Mouse (Mus musculus): ENCODE data around the gene 2410002F23Rik. TPM values are rescaled to one million over a fixed set of nuclear protein-coding genes. Genes with fewer than 3 reads are reported as not detected.
A peak's percentile ranks its signal among the peaks of the same experiment; 100 is the strongest.

Gene 2410002F23Rik
- polyA plus RNA-seq, 1 experiment from 2014 or later: 219 TPM

- Histone ChIP-seq H3K4me2 (replicated peaks) (no peak overlapping the region), H3K27ac (replicated peaks) (no peak overlapping the region), H3K9me3 (no peaks in the 10 kb centered on the region), H3K9ac (replicated peaks) (no peak overlapping the region), H3K4me1 (peaks cover 3% of the 10 kb centered on the region; the same call in 1 of the 2 replicates), H3K4me3 (no peak overlapping the region), H3K36me3 (no peaks in the 10 kb centered on the region), H3K27me3 (no peaks in the 10 kb centered on the region; the same call in 1 of the 2 replicates)
- no peak for ATAC-seq (replicated peaks)
- WGBS: 87% methylated on average over 11 of the region's 11 CpGs
Observed at GRCm38 (mm10) chr7:44268117-44268516, 21.6 kb downstream of the 2410002F23Rik start.

- 90% methylated on average over 2 of the region's 2 CpGs for WGBS
- no peak overlapping the region for H3K9ac ChIP-seq (replicated peaks)
- no peak overlapping the region for H3K4me3 ChIP-seq
- H3K27ac ChIP-seq (replicated peaks): no peak overlapping the region
- no peak overlapping the region for H3K4me2 ChIP-seq (replicated peaks)
- H3K36me3 ChIP-seq: no peaks in the 10 kb centered on the region
- no peak for ATAC-seq (replicated peaks)
- peaks cover under 1% of the 10 kb centered on the region; the same call in 1 of the 2 replicates for H3K27me3 ChIP-seq
- H3K9me3 ChIP-seq: no peaks in the 10 kb centered on the region
- no peaks in the 10 kb centered on the region for H3K4me1 ChIP-seq
Observed at GRCm38 (mm10) chr7:44269397-44269796, 22.9 kb downstream of the 2410002F23Rik start.

- 76% methylated on average over 2 of the region's 2 CpGs for WGBS
Observed at GRCm38 (mm10) chr7:44271309-44271708, 24.8 kb downstream of the 2410002F23Rik start.

GRCm38 (mm10) chr7:44272546-44272945 lies 26.0 kb downstream of the 2410002F23Rik start:
- Histone ChIP-seq H3K4me1 (no peaks in the 10 kb centered on the region), H3K4me3 (no peak overlapping the region), H3K27me3 (peaks cover 3% of the 10 kb centered on the region; the same call in 1 of the 2 replicates), H3K9ac (replicated peaks) (no peak overlapping the region), H3K27ac (replicated peaks) (no peak overlapping the region), H3K4me2 (replicated peaks) (no peak overlapping the region), H3K36me3 (no peaks in the 10 kb centered on the region), H3K9me3 (no peaks in the 10 kb centered on the region)
- WGBS: 89% methylated on average over 6 of the region's 7 CpGs
- no peak for ATAC-seq (replicated peaks)

More at GRCm38 (mm10) chr7:44271309-44271708, 24.8 kb downstream of the 2410002F23Rik start:
- Histone ChIP-seq H3K4me2 (replicated peaks) (no peak overlapping the region), H3K9me3 (no peaks in the 10 kb centered on the region), H3K27ac (replicated peaks) (no peak overlapping the region), H3K27me3 (peaks cover 3% of the 10 kb centered on the region; the same call in 1 of the 2 replicates), H3K36me3 (no peaks in the 10 kb centered on the region), H3K4me1 (no peaks in the 10 kb centered on the region), H3K4me3 (no peak overlapping the region), H3K9ac (replicated peaks) (no peak overlapping the region)
- no peak for ATAC-seq (replicated peaks)

GRCm38 (mm10) chr7:44273446-44273845 lies 26.9 kb downstream of the 2410002F23Rik start:
- H3K4me1 ChIP-seq: no peaks in the 10 kb centered on the region
- H3K9ac ChIP-seq (replicated peaks): no peak overlapping the region
- no peak overlapping the region for H3K4me2 ChIP-seq (replicated peaks)
- no peaks in the 10 kb centered on the region for H3K9me3 ChIP-seq
- H3K27me3 ChIP-seq: peaks cover 3% of the 10 kb centered on the region; the same call in 1 of the 2 replicates
- H3K27ac ChIP-seq (replicated peaks): no peak overlapping the region
- no peaks in the 10 kb centered on the region for H3K36me3 ChIP-seq
- WGBS: 65% methylated on average over 7 of the region's 7 CpGs
- H3K4me3 ChIP-seq: no peak overlapping the region
- ATAC-seq (replicated peaks): no peak

- Histone ChIP-seq H3K27ac (replicated peaks) (no peak overlapping the region), H3K9ac (replicated peaks) (no peak overlapping the region), H3K9me3 (no peaks in the 10 kb centered on the region), H3K4me2 (replicated peaks) (no peak overlapping the region), H3K4me1 (no peaks in the 10 kb centered on the region), H3K4me3 (no peak overlapping the region), H3K36me3 (no peaks in the 10 kb centered on the region), H3K27me3 (peaks cover 3% of the 10 kb centered on the region; the same call in 1 of the 2 replicates)
- ATAC-seq (replicated peaks): no peak
- 41% methylated on average over 11 of the region's 11 CpGs for whole genome bisulfite sequencing
Observed at GRCm38 (mm10) chr7:44274096-44274495, 27.6 kb downstream of the 2410002F23Rik start.

GRCm38 (mm10) chr7:44275546-44275945 lies 29.0 kb downstream of the 2410002F23Rik start:
- no peak overlapping the region for H3K4me3 ChIP-seq
- H3K9ac ChIP-seq (replicated peaks): no peak overlapping the region
- H3K36me3 ChIP-seq: no peaks in the 10 kb centered on the region
- H3K27me3 ChIP-seq: peaks cover 3% of the 10 kb centered on the region; the same call in 1 of the 2 replicates
- H3K9me3 ChIP-seq: no peaks in the 10 kb centered on the region
- WGBS: 78% methylated on average over 3 of the region's 3 CpGs
- no peak overlapping the region for H3K27ac ChIP-seq (replicated peaks)
- no peaks in the 10 kb centered on the region for H3K4me1 ChIP-seq
- ATAC-seq (replicated peaks): no peak
- no peak overlapping the region for H3K4me2 ChIP-seq (replicated peaks)

- Histone ChIP-seq H3K36me3 (no peaks in the 10 kb centered on the region), H3K9ac (replicated peaks) (no peak overlapping the region), H3K9me3 (no peaks in the 10 kb centered on the region), H3K4me1 (no peaks in the 10 kb centered on the region), H3K4me3 (no peak overlapping the region), H3K4me2 (replicated peaks) (no peak overlapping the region), H3K27me3 (peaks cover 3% of the 10 kb centered on the region; the same call in 1 of the 2 replicates), H3K27ac (replicated peaks) (no peak overlapping the region)
- no peak for ATAC-seq (replicated peaks)
- 68% methylated on average over 9 of the region's 10 CpGs for WGBS
Observed at GRCm38 (mm10) chr7:44276461-44277249, 30.1 kb downstream of the 2410002F23Rik start.

- 46% methylated on average over 2 of the region's 2 CpGs for WGBS
- H3K4me1 ChIP-seq: no peaks in the 10 kb centered on the region
- H3K36me3 ChIP-seq: no peaks in the 10 kb centered on the region
- H3K9me3 ChIP-seq: no peaks in the 10 kb centered on the region
- H3K27me3 ChIP-seq: peaks cover 3% of the 10 kb centered on the region; the same call in 1 of the 2 replicates
- no peak overlapping the region for H3K4me2 ChIP-seq (replicated peaks)
- H3K27ac ChIP-seq (replicated peaks): no peak overlapping the region
- no peak overlapping the region for H3K4me3 ChIP-seq
- no peak overlapping the region for H3K9ac ChIP-seq (replicated peaks)
- ATAC-seq (replicated peaks): no peak
Observed at GRCm38 (mm10) chr7:44277250-44277622, 30.7 kb downstream of the 2410002F23Rik start.

- no peaks in the 10 kb centered on the region for H3K36me3 ChIP-seq
- ATAC-seq (replicated peaks): no peak
- H3K9ac ChIP-seq (replicated peaks): no peak overlapping the region
- no peak overlapping the region for H3K27ac ChIP-seq (replicated peaks)
- 53% methylated on average over 1 of the region's 1 CpGs for WGBS
- no peaks in the 10 kb centered on the region for H3K27me3 ChIP-seq
- no peaks in the 10 kb centered on the region for H3K4me1 ChIP-seq
- no peak overlapping the region for H3K4me3 ChIP-seq
- no peak overlapping the region for H3K4me2 ChIP-seq (replicated peaks)
- H3K9me3 ChIP-seq: no peaks in the 10 kb centered on the region
Observed at GRCm38 (mm10) chr7:44280959-44281358, 34.4 kb downstream of the 2410002F23Rik start.

- Histone ChIP-seq H3K27ac (replicated peaks) (no peak overlapping the region), H3K4me3 (no peak overlapping the region), H3K9ac (replicated peaks) (no peak overlapping the region), H3K4me1 (no peaks in the 10 kb centered on the region), H3K36me3 (no peaks in the 10 kb centered on the region), H3K27me3 (no peaks in the 10 kb centered on the region), H3K9me3 (no peaks in the 10 kb centered on the region), H3K4me2 (replicated peaks) (no peak overlapping the region)
- 77% methylated on average over 7 of the region's 7 CpGs for WGBS
- peak; percentile 19; the same call in 1 of the 2 replicates for ATAC-seq (replicated peaks)
Observed at GRCm38 (mm10) chr7:44281586-44281985, 35.1 kb downstream of the 2410002F23Rik start.

GRCm38 (mm10) chr7:44287760-44288159 lies 41.2 kb downstream of the 2410002F23Rik start:
- H3K9ac ChIP-seq (replicated peaks): no peak overlapping the region
- H3K9me3 ChIP-seq: no peaks in the 10 kb centered on the region
- no peaks in the 10 kb centered on the region for H3K36me3 ChIP-seq
- H3K27me3 ChIP-seq: no peaks in the 10 kb centered on the region
- ATAC-seq (replicated peaks): no peak
- no peak overlapping the region for H3K4me3 ChIP-seq
- no peak overlapping the region for H3K4me2 ChIP-seq (replicated peaks)
- H3K4me1 ChIP-seq: no peaks in the 10 kb centered on the region
- no peak overlapping the region for H3K27ac ChIP-seq (replicated peaks)
- WGBS: 65% methylated on average over 7 of the region's 7 CpGs

All from forebrain, embryonic 15.5 days (tissue).